Mouse (Mus musculus) CH12.LX (cell line): ENCODE measurements around the gene Acd. TPM values are rescaled to one million over a fixed set of nuclear protein-coding genes. Genes with fewer than 3 reads are reported as not detected.

ENCODE experiments used
- DNase-seq: peaks from one replicate; pipeline ENCODE4 v3.0.0-alpha.2; 2013; ENCODE audit errors: extremely low read depth
- H3K27ac ChIP-seq: 2 replicates; pipeline ENCODE4 v1.5.1; 2012; ENCODE audit warnings: low read depth, mild to moderate bottlenecking, control low read depth, moderate library complexity; ENCODE audit not compliant: insufficient read depth
- H3K27me3 ChIP-seq: replicated peaks from 2 replicates; pipeline ENCODE3; 2012; ENCODE audit warnings: inconsistent platforms
- H3K36me3 ChIP-seq, 2 experiments: replicated peaks in 1 of 2; 2 replicates each; pipeline versions ENCODE3 to v1.6.1; 2012; ENCODE audit warnings: inconsistent platforms in 1 of 2, low read length in 1 of 2, mild to moderate bottlenecking in 1 of 2, mixed read lengths in 1 of 2, moderate library complexity in 1 of 2; ENCODE audit not compliant: control insufficient read depth in 1 of 2, insufficient read depth in 1 of 2
- H3K4me1 ChIP-seq, 2 experiments: 2 replicates each; pipeline ENCODE4 v1.6.1; 2012; ENCODE audit warnings: inconsistent platforms in 1 of 2, moderate library complexity in 1 of 2; ENCODE audit not compliant: insufficient read depth in 2 of 2, control insufficient read depth in 1 of 2
- H3K4me2 ChIP-seq: 2 replicates; pipeline ENCODE4 v1.6.1; 2012; ENCODE audit warnings: low read depth, mild to moderate bottlenecking, control low read depth; ENCODE audit not compliant: poor library complexity, insufficient read depth, severe bottlenecking
- H3K4me3 ChIP-seq, 3 experiments: fragments of 150-350 bp in 1 of 3; sonication (generic) in 1 of 3; replicated peaks in 1 of 3; 2 replicates each; pipeline versions ENCODE3 to v1.5.1; 2011 to 2012; ENCODE audit warnings: low read depth in 2 of 3, low read length in 2 of 3, mild to moderate bottlenecking in 2 of 3, moderate library complexity in 2 of 3, control low read depth in 1 of 3, improper control_type of control experiment in 1 of 3, inconsistent platforms in 1 of 3, mixed read lengths in 1 of 3; ENCODE audit not compliant: poor library complexity in 1 of 3
- H3K79me2 ChIP-seq: replicated peaks from 2 replicates; pipeline ENCODE4 v1.6.1; 2012; ENCODE audit warnings: mild to moderate bottlenecking, moderate library complexity; ENCODE audit not compliant: control insufficient read depth, poor library complexity, insufficient read depth, severe bottlenecking; ENCODE audit errors: extremely low read depth
- H3K9ac ChIP-seq: 2 replicates; pipeline ENCODE4 v1.6.1; 2012; ENCODE audit warnings: low read depth, mild to moderate bottlenecking, control low read depth, moderate library complexity; ENCODE audit not compliant: insufficient read depth
- H3K9me3 ChIP-seq: replicated peaks from 2 replicates; pipeline ENCODE3; 2012; ENCODE audit warnings: low read length, inconsistent platforms, mixed read lengths
- BHLHE40 ChIP-seq: IDR thresholded peaks from 2 replicates; pipeline ENCODE4 v1.6.1; 2011; ENCODE audit warnings: mild to moderate bottlenecking, low read depth, low read length, improper control_type of control experiment
- CTCF ChIP-seq, 2 experiments: IDR thresholded peaks in 1 of 2; conservative IDR thresholded peaks in 1 of 2; 2 replicates each; pipeline ENCODE4 v1.5.1; 2011 to 2012; ENCODE audit warnings: low read depth in 2 of 2, low read length in 2 of 2, improper control_type of control experiment in 1 of 2, inconsistent platforms in 1 of 2, mild to moderate bottlenecking in 1 of 2, moderate library complexity in 1 of 2
- ELF1 ChIP-seq: IDR thresholded peaks from 2 replicates; pipeline ENCODE4 v1.6.1; 2014; ENCODE audit warnings: low read depth, mild to moderate bottlenecking, inconsistent platforms, low read length, improper control_type of control experiment
- EP300 ChIP-seq: IDR thresholded peaks from 2 replicates; pipeline ENCODE4 v1.6.1; 2011; ENCODE audit warnings: low read length, improper control_type of control experiment
- ETS1 ChIP-seq: conservative IDR thresholded peaks from 2 replicates; pipeline ENCODE4 v1.6.1; 2012; ENCODE audit warnings: low read depth, mild to moderate bottlenecking, inconsistent platforms, low read length, improper control_type of control experiment, moderate library complexity
- HCFC1 ChIP-seq: IDR thresholded peaks from 2 replicates; pipeline ENCODE4 v1.6.1; 2012; ENCODE audit warnings: low read depth, mild to moderate bottlenecking, inconsistent platforms, low read length, improper control_type of control experiment
- IRF4 ChIP-seq: IDR thresholded peaks from 2 replicates; pipeline ENCODE4 v1.6.1; 2014; ENCODE audit warnings: low read depth, mild to moderate bottlenecking, inconsistent platforms, low read length, improper control_type of control experiment
- JUN ChIP-seq: IDR thresholded peaks from 2 replicates; pipeline ENCODE4 v1.6.1; 2011; ENCODE audit warnings: low read depth, mild to moderate bottlenecking, low read length, improper control_type of control experiment, moderate library complexity; ENCODE audit not compliant: insufficient read depth
- JUND ChIP-seq: conservative IDR thresholded peaks from 2 replicates; pipeline ENCODE4 v1.6.1; 2011; ENCODE audit warnings: low read depth, low read length, improper control_type of control experiment
- MAX ChIP-seq: IDR thresholded peaks from 2 replicates; pipeline ENCODE4 v1.6.1; 2011; ENCODE audit warnings: low read length, improper control_type of control experiment
- MXI1 ChIP-seq: IDR thresholded peaks from 2 replicates; pipeline ENCODE4 v1.6.1; 2011; ENCODE audit warnings: mild to moderate bottlenecking, low read depth, low read length, improper control_type of control experiment
- NELFE ChIP-seq: IDR thresholded peaks from 2 replicates; pipeline ENCODE4 v1.6.1; 2011; ENCODE audit warnings: low read depth, low read length, improper control_type of control experiment
- PAX5 ChIP-seq: IDR thresholded peaks from 2 replicates; pipeline ENCODE4 v1.6.1; 2012; ENCODE audit warnings: low read length, inconsistent platforms, mixed read lengths
- RAD21 ChIP-seq: IDR thresholded peaks from 2 replicates; pipeline ENCODE4 v1.6.1; 2011; ENCODE audit warnings: low read depth, mild to moderate bottlenecking, low read length, improper control_type of control experiment, moderate library complexity
- RCOR1 ChIP-seq: conservative IDR thresholded peaks from 2 replicates; pipeline ENCODE4 v1.6.1; 2012; ENCODE audit warnings: low read depth, mild to moderate bottlenecking, inconsistent platforms, low read length, improper control_type of control experiment
- TBP ChIP-seq: conservative IDR thresholded peaks from 2 replicates; pipeline ENCODE4 v1.6.1; 2011; ENCODE audit warnings: low read depth, low read length, improper control_type of control experiment
- TCF12 ChIP-seq: IDR thresholded peaks from 2 replicates; pipeline ENCODE4 v1.6.1; 2014; ENCODE audit warnings: low read depth, mild to moderate bottlenecking, inconsistent platforms, low read length, improper control_type of control experiment
- UBTF ChIP-seq: IDR thresholded peaks from 2 replicates; pipeline ENCODE4 v1.6.1; 2012; ENCODE audit warnings: low read depth, mild to moderate bottlenecking, inconsistent platforms, low read length, improper control_type of control experiment, moderate library complexity
- USF1 ChIP-seq: IDR thresholded peaks from 2 replicates; pipeline ENCODE4 v1.6.1; 2014; ENCODE audit warnings: low read depth, mild to moderate bottlenecking, inconsistent platforms, low read length, improper control_type of control experiment
- USF2 ChIP-seq: conservative IDR thresholded peaks from 2 replicates; pipeline ENCODE4 v1.6.1; 2011; ENCODE audit warnings: low read depth, low read length, improper control_type of control experiment
- ZC3H11A ChIP-seq: IDR thresholded peaks from 2 replicates; pipeline ENCODE4 v1.6.1; 2012; ENCODE audit warnings: low read depth, mild to moderate bottlenecking, inconsistent platforms, low read length, improper control_type of control experiment
- ZKSCAN1 ChIP-seq: IDR thresholded peaks from 2 replicates; pipeline ENCODE4 v1.6.1; 2012; ENCODE audit warnings: low read depth, inconsistent platforms, low read length, improper control_type of control experiment, borderline replicate concordance
- ZNF384 ChIP-seq: IDR thresholded peaks from 2 replicates; pipeline ENCODE4 v1.6.1; 2012; ENCODE audit warnings: low read depth, low read length, improper control_type of control experiment, inconsistent platforms
- dilution Hi-C: fragments of 300-500 bp; cut with MboI; formaldehyde crosslinking; loops from 2 replicates; pipeline ENCODE4 v1.14.3; 2020; ENCODE audit warnings: low sequenced_read_pairs; ENCODE audit not compliant: extremely low pct_unique_long_range_greater_than_20kb, extremely low pct_ligation_motif_present
- in situ Hi-C: fragments of 300-500 bp; cut with MboI; formaldehyde crosslinking; loops from 3 replicates; pipeline ENCODE4 v1.14.3; 2019; ENCODE audit warnings: low sequenced_read_pairs, low pct_ligation_motif_present, low pct_unique_long_range_greater_than_20kb, mixed read lengths
- polyA plus RNA-seq: library from polyadenylated mRNA; unstranded; fragments of >175 nt; gene quantifications from 2 replicates; pipeline ENCODE4 v1.2.1, GENCODE M21; 2012; ENCODE audit warnings: low read depth; ENCODE audit not compliant: insufficient read length
- total RNA-seq, 2 experiments: library from RNA; depleted of rRNA; stranded (reverse); fragments of 300-350 nt in 1 of 2; fragments of >200 nt in 1 of 2; gene quantifications; 2 replicates each; pipeline ENCODE4 v1.2.3; 2012 to 2014

Gene Acd
- total and polyA plus RNA-seq, 3 experiments, result 5.2 to 40.0 (median 11.9) TPM

GRCm38 (mm10) chr8:105704146-105704812 is 3.4 kb upstream of the Acd start:
- peaks cover 23 to 42% of the 10 kb centered on the region in 2 experiments for H3K36me3 ChIP-seq
- no peak overlapping the region for H3K4me3 ChIP-seq
- no peak for DNase-seq
- no peak overlapping the region for H3K27ac ChIP-seq
- no peaks in the 10 kb centered on the region for H3K27me3 ChIP-seq
- no peak for TF ChIP-seq HCFC1
- TF ChIP-seq EP300, result no peak
- TF ChIP-seq ELF1, result no peak
- no peak for TF ChIP-seq TBP
- TF ChIP-seq MAX, result no peak
- no peak for TF ChIP-seq TCF12
- TF ChIP-seq ZNF384, result no peak
- no peak for TF ChIP-seq UBTF
- TF ChIP-seq USF1, result no peak
- no peak for TF ChIP-seq MXI1
- TF ChIP-seq IRF4, result no peak
- no peak for TF ChIP-seq USF2
- no peak for TF ChIP-seq NELFE
- no peak for TF ChIP-seq ZKSCAN1
- H3K9ac ChIP-seq, result no peak overlapping the region
- dilution Hi-C loops, result no loop called here
- in situ Hi-C loops, result loop anchor here (5.0 to 25.0 kb wide), 2 partner anchors 107 to 333 kb away; no protein-coding TSS in a partner anchor
- H3K4me1 ChIP-seq, result peaks cover 12 to 44% of the 10 kb centered on the region in 2 experiments
- no peaks in the 10 kb centered on the region for H3K9me3 ChIP-seq
- H3K79me2 ChIP-seq, result no peaks in the 10 kb centered on the region; the same call in 1 of the 2 replicates
- no peak overlapping the region for H3K4me2 ChIP-seq

DNA sequence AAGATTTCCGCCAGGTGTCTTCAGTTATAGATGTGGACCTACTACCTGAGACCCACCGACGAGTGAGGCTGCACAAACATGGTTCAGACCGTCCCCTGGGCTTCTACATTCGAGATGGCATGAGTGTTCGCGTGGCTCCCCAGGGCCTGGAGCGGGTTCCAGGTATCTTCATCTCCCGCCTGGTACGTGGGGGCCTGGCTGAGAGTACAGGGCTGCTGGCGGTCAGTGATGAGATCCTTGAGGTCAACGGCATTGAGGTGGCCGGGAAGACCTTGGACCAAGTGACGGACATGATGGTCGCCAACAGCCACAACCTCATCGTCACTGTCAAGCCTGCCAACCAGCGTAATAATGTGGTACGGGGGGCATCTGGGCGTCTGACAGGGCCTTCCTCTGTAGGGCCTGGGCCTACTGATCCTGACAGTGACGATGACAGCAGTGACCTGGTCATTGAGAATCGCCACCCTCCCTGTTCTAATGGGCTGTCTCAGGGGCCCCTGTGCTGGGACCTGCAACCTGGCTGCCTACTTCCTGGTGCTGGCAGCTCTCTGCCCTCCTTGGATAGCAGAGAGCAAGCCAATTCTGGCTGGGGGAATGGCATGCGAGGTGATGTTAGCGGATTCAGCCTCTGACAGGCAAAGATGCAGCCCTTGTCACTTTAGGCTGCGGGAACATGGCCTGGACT is 2.0 kb upstream of the Acd start:
- no peak overlapping the region for H3K27ac ChIP-seq
- no peaks in the 10 kb centered on the region for H3K27me3 ChIP-seq
- in situ Hi-C loops (loop anchor here (5.0 to 25.0 kb wide), 2 partner anchors 106 to 334 kb away; no protein-coding TSS in a partner anchor), dilution Hi-C loops (no loop called here)
- no peaks in the 10 kb centered on the region for H3K9me3 ChIP-seq
- DNase-seq, result no peak
- H3K4me1 ChIP-seq, result peaks cover 12 to 44% of the 10 kb centered on the region in 2 experiments
- no peak overlapping the region for H3K9ac ChIP-seq
- H3K36me3 ChIP-seq, result peaks cover 34 to 55% of the 10 kb centered on the region in 2 experiments
- H3K4me2 ChIP-seq, result no peak overlapping the region
- no peaks in the 10 kb centered on the region; the same call in 1 of the 2 replicates for H3K79me2 ChIP-seq
- no peak overlapping the region for H3K4me3 ChIP-seq
- no peak for TF ChIP-seq ZC3H11A
- no peak for TF ChIP-seq MAX
- TF ChIP-seq PAX5, result no peak
- no peak for TF ChIP-seq TBP
- no peak for TF ChIP-seq ELF1
- TF ChIP-seq ETS1, result no peak
- TF ChIP-seq JUND, result no peak
- no peak for TF ChIP-seq CTCF (conservative IDR thresholded peaks at IDR 0.05 in 1 of 2, IDR thresholded peaks at IDR 0.05 in 1 of 2; ENCODE audit: low read depth in 2 of 2, low read length in 2 of 2)
- no peak for TF ChIP-seq JUN
- no peak for TF ChIP-seq RCOR1
- TF ChIP-seq USF1, result no peak
- no peak for TF ChIP-seq RAD21
- TF ChIP-seq ZNF384, result no peak
- TF ChIP-seq BHLHE40, result no peak
- TF ChIP-seq ZKSCAN1, result no peak
- no peak for TF ChIP-seq MXI1
